Mouse (Mus musculus) heart, postnatal 0 days (tissue): ENCODE measurements at regions not wholly inside any gene's neighbourhood (a gene's known extent, or its start where the extent isn't known, plus 50 kb on each side); places are given as distances from the start of the nearest gene placed in this dataset.

ENCODE experiments used
- ATAC-seq: fragments of 200-750 bp; cut with Nextera tagmentation; 2 replicates; pipeline ENCODE4 v1.8.0; 2017; ENCODE audit warnings: low read depth, moderate number of reproducible peaks, moderate library complexity; ENCODE audit not compliant: insufficient read depth
- DNase-seq: peaks from one replicate; pipeline ENCODE4 v3.0.0-alpha.2; 2016; ENCODE audit warnings: low spot score
- H3K27ac ChIP-seq: fragments of 300-500 bp; sonication (generic); 2 replicates; pipeline ENCODE4 v1.5.1; 2014; ENCODE audit warnings: low read depth, mild to moderate bottlenecking
- H3K27me3 ChIP-seq: fragments of 300-500 bp; sonication (generic); 2 replicates; pipeline ENCODE4 v1.6.1; 2014; ENCODE audit warnings: low read length, mixed read lengths; ENCODE audit not compliant: control insufficient read depth, insufficient read depth
- H3K36me3 ChIP-seq: fragments of 300-500 bp; sonication (generic); replicated peaks from 2 replicates; pipeline ENCODE4 v1.6.1; 2014; ENCODE audit warnings: low read length, mixed read lengths; ENCODE audit not compliant: control insufficient read depth, insufficient read depth
- H3K4me1 ChIP-seq: fragments of 300-500 bp; sonication (generic); 2 replicates; pipeline ENCODE4 v1.6.1; 2014; ENCODE audit warnings: antibody characterized with exemption; ENCODE audit not compliant: control insufficient read depth, insufficient read depth
- H3K4me2 ChIP-seq: fragments of 300-500 bp; sonication (generic); 2 replicates; pipeline ENCODE4 v1.6.1; 2014; ENCODE audit warnings: low read depth, mild to moderate bottlenecking, low read length, moderate library complexity
- H3K4me3 ChIP-seq: fragments of 300-500 bp; sonication (generic); 2 replicates; pipeline ENCODE4 v1.5.1; 2014; ENCODE audit warnings: low read depth, low read length
- H3K9ac ChIP-seq: fragments of 300-500 bp; sonication (generic); replicated peaks from 2 replicates; pipeline ENCODE4 v1.6.1; 2014; ENCODE audit warnings: low read depth, low read length, mixed read lengths
- H3K9me3 ChIP-seq: fragments of 300-500 bp; sonication (generic); replicated peaks from 2 replicates; pipeline ENCODE4 v1.6.1; 2016; ENCODE audit warnings: low read length; ENCODE audit not compliant: control insufficient read depth
- CTCF ChIP-seq: IDR thresholded peaks from 2 replicates; pipeline ENCODE4 v1.5.1; 2016; ENCODE audit warnings: antibody characterized with exemption, control low read depth, low read depth
- EP300 ChIP-seq: IDR thresholded peaks from 2 replicates; pipeline ENCODE4 v1.6.1; 2016; ENCODE audit warnings: antibody characterized with exemption, low read depth
- WGBS: fragments of 180-500 bp; shearing (Covaris S2); extraction: QIAGEN DNeasy Blood & Tissue Kit; methylation state at CpG from one replicate; pipeline ENCODE4 v1.1.7; 2014; 5-methylcytosine and 5-hydroxymethylcytosine counted together

- no peaks in the 10 kb centered on the region for H3K27me3 ChIP-seq
- no peak for DNase-seq
- no peaks in the 10 kb centered on the region for H3K36me3 ChIP-seq
- H3K9me3 ChIP-seq, result no peaks in the 10 kb centered on the region
- H3K4me3 ChIP-seq, result no peak overlapping the region
- TF ChIP-seq CTCF (no peak), EP300 (no peak)
- no peaks in the 10 kb centered on the region for H3K4me1 ChIP-seq
- H3K4me2 ChIP-seq, result no peak overlapping the region
- H3K9ac ChIP-seq, result no peak overlapping the region
- H3K27ac ChIP-seq, result no peak overlapping the region
- ATAC-seq, result no peak
- WGBS, result 79% methylated on average over 1 of the region's 1 CpGs
These were observed 88.5 kb downstream of the E330014E10Rik start for GRCm38 (mm10) chr5:95864252-95864651.

- H3K9me3 ChIP-seq, result no peaks in the 10 kb centered on the region
- no peak overlapping the region for H3K9ac ChIP-seq
- DNase-seq (no peak), ATAC-seq (no peak)
- H3K4me2 ChIP-seq, result no peak overlapping the region
- 63% methylated on average over 3 of the region's 3 CpGs for WGBS
- H3K27me3 ChIP-seq, result no peaks in the 10 kb centered on the region
- TF ChIP-seq CTCF (no peak), EP300 (no peak)
- no peak overlapping the region for H3K27ac ChIP-seq
- no peaks in the 10 kb centered on the region for H3K36me3 ChIP-seq
- H3K4me3 ChIP-seq, result no peak overlapping the region
- no peaks in the 10 kb centered on the region for H3K4me1 ChIP-seq
These were observed 89.1 kb downstream of the E330014E10Rik start for GRCm38 (mm10) chr5:95864725-95865492.

- DNase-seq (no peak), ATAC-seq (no peak)
- Histone ChIP-seq H3K4me1 (no peaks in the 10 kb centered on the region), H3K9ac (no peak overlapping the region), H3K27me3 (no peaks in the 10 kb centered on the region), H3K27ac (no peak overlapping the region), H3K9me3 (no peaks in the 10 kb centered on the region), H3K4me3 (no peak overlapping the region), H3K36me3 (no peaks in the 10 kb centered on the region), H3K4me2 (no peak overlapping the region)
- 60% methylated on average over 2 of the region's 2 CpGs for WGBS
- TF ChIP-seq EP300, result no peak
- TF ChIP-seq CTCF, result no peak
These were observed 89.7 kb downstream of the E330014E10Rik start for GRCm38 (mm10) chr5:95865516-95865915.

- no peak overlapping the region for H3K4me2 ChIP-seq
- TF ChIP-seq EP300 (no peak), CTCF (no peak)
- no peak overlapping the region for H3K27ac ChIP-seq
- DNase-seq (no peak), ATAC-seq (no peak)
- H3K4me1 ChIP-seq, result no peaks in the 10 kb centered on the region
- no peak overlapping the region for H3K9ac ChIP-seq
- H3K36me3 ChIP-seq, result no peaks in the 10 kb centered on the region
- no peaks in the 10 kb centered on the region for H3K27me3 ChIP-seq
- H3K4me3 ChIP-seq, result no peak overlapping the region
- H3K9me3 ChIP-seq, result no peaks in the 10 kb centered on the region
- 45% methylated on average over 4 of the region's 4 CpGs for WGBS
These were observed 89.8 kb upstream of the Cxcl13 start for GRCm38 (mm10) chr5:95866848-95867495.

- Histone ChIP-seq H3K27ac (no peak overlapping the region), H3K36me3 (no peaks in the 10 kb centered on the region), H3K4me3 (no peak overlapping the region), H3K9ac (no peak overlapping the region), H3K4me1 (no peaks in the 10 kb centered on the region), H3K9me3 (no peaks in the 10 kb centered on the region), H3K4me2 (no peak overlapping the region), H3K27me3 (no peaks in the 10 kb centered on the region)
- ATAC-seq (no peak), DNase-seq (no peak)
- TF ChIP-seq CTCF (no peak), EP300 (no peak)
- WGBS, result 35% methylated on average over 3 of the region's 3 CpGs
These were observed 86.4 kb upstream of the Cxcl13 start for GRCm38 (mm10) chr5:95870336-95870845.
